Mouse (Mus musculus) G1E (cell line): ENCODE data around the gene Dus2.

Experiments
- CTCF ChIP-seq: IDR thresholded peaks from 2 replicates; pipeline ENCODE4 v1.5.1; 2012; ENCODE audit warnings: low read depth, low read length, inconsistent platforms, mixed read lengths
- GATA1 ChIP-seq: IDR thresholded peaks from 2 replicates; pipeline ENCODE4 v1.6.1; 2012; ENCODE audit warnings: borderline replicate concordance, low read length, inconsistent platforms, mixed read lengths
- GATA2 ChIP-seq: IDR thresholded peaks from 2 replicates; pipeline ENCODE4 v1.6.1; 2012; ENCODE audit warnings: low read depth, low read length, inconsistent platforms, borderline replicate concordance
- TAL1 ChIP-seq: conservative IDR thresholded peaks from 2 replicates; pipeline ENCODE4 v1.6.1; 2012; ENCODE audit warnings: low read depth, low read length, inconsistent platforms, mixed read lengths

- TF ChIP-seq CTCF (no peak), GATA2 (no peak), GATA1 (no peak), TAL1 (no peak)
These were observed 53.0 kb downstream of the Dus2 start for GRCm38 (mm10) chr8:106044151-106044550.
